Mouse (Mus musculus) liver, postnatal 0 days (tissue): ENCODE measurements at regions not wholly inside any gene's neighbourhood (a gene's known extent, or its start where the extent isn't known, plus 50 kb on each side); places are given as distances from the start of the nearest gene placed in this dataset.

Experiments
- ATAC-seq: fragments of 200-750 bp; cut with Nextera tagmentation; 2 replicates; pipeline ENCODE4 v1.8.0; 2017; ENCODE audit warnings: mild to moderate bottlenecking, moderate library complexity
- DNase-seq: peaks from one replicate; pipeline ENCODE4 v3.0.0-alpha.2; 2016
- H3K27ac ChIP-seq: fragments of 300-500 bp; sonication (generic); 2 replicates; pipeline ENCODE4 v1.5.1; 2014; ENCODE audit warnings: antibody characterized with exemption, moderate library complexity, mild to moderate bottlenecking, low read depth
- H3K27me3 ChIP-seq: fragments of 300-500 bp; sonication (generic); 2 replicates; pipeline ENCODE4 v1.6.1; 2014; ENCODE audit warnings: low read length, control low read depth, mixed read lengths; ENCODE audit not compliant: insufficient read depth
- H3K36me3 ChIP-seq: fragments of 300-500 bp; sonication (generic); replicated peaks from 2 replicates; pipeline ENCODE4 v1.6.1; 2014; ENCODE audit warnings: mild to moderate bottlenecking, control low read depth, low read length, moderate library complexity, mixed read lengths; ENCODE audit not compliant: insufficient read depth
- H3K4me1 ChIP-seq: fragments of 300-500 bp; sonication (generic); 2 replicates; pipeline ENCODE4 v1.6.1; 2014; ENCODE audit warnings: antibody characterized with exemption, mild to moderate bottlenecking, control low read depth; ENCODE audit not compliant: insufficient read depth
- H3K4me2 ChIP-seq: fragments of 300-500 bp; sonication (generic); 2 replicates; pipeline ENCODE4 v1.6.1; 2014; ENCODE audit warnings: low read depth, mild to moderate bottlenecking, low read length, moderate library complexity, mixed read lengths
- H3K4me3 ChIP-seq: fragments of 300-500 bp; sonication (generic); 2 replicates; pipeline ENCODE4 v1.5.1; 2014; ENCODE audit warnings: low read depth, low read length
- H3K9ac ChIP-seq: fragments of 300-500 bp; sonication (generic); replicated peaks from 2 replicates; pipeline ENCODE4 v1.6.1; 2014; ENCODE audit warnings: mild to moderate bottlenecking, moderate library complexity
- H3K9me3 ChIP-seq: fragments of 300-500 bp; sonication (generic); 2 replicates; pipeline ENCODE4 v1.6.1; 2016; ENCODE audit warnings: mild to moderate bottlenecking, control low read depth, low read length, mixed read lengths
- CTCF ChIP-seq: sonication (generic); IDR thresholded peaks from 2 replicates; pipeline ENCODE4 v1.5.1; 2016; ENCODE audit warnings: antibody characterized with exemption, low read depth
- EP300 ChIP-seq: IDR thresholded peaks from 2 replicates; pipeline ENCODE4 v1.6.1; 2016; ENCODE audit warnings: antibody characterized with exemption, low read depth, mild to moderate bottlenecking
- WGBS: fragments of 180-500 bp; shearing (Covaris S2); extraction: QIAGEN DNeasy Blood & Tissue Kit; methylation state at CpG from one replicate; pipeline ENCODE4 v1.1.7; 2014; ENCODE audit not compliant: insufficient replicate concordance; 5-methylcytosine and 5-hydroxymethylcytosine counted together

DNA sequence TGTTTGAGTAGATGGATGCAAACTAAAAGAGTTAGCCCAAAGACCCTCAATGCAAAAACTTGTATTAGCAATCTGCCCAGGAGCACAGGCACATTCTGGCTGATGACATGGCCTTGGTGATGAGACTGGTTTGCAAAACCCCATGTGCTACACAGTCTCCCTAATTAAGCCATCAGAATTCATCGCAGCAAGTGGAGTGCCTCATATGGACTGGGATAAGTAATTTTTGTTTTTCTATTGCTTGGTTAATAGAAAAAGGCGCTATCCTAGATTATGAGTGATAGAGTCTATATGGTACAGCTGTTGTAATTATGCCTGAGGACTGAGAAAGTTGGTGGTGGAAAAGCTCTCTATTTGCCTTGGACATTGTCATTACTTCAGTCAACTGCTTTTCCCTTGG, 155.2 kb upstream of the Robo1 start:
- no peak overlapping the region for H3K27ac ChIP-seq
- WGBS: 84% methylated on average over 2 of the region's 2 CpGs
- no peaks in the 10 kb centered on the region for H3K36me3 ChIP-seq
- no peaks in the 10 kb centered on the region; the same call in 1 of the 2 replicates for H3K9me3 ChIP-seq
- H3K4me2 ChIP-seq: no peak overlapping the region
- no peaks in the 10 kb centered on the region for H3K4me1 ChIP-seq
- DNase-seq: no peak
- ATAC-seq: no peak
- no peak overlapping the region for H3K4me3 ChIP-seq
- no peak for TF ChIP-seq EP300
- H3K9ac ChIP-seq: no peak overlapping the region
- H3K27me3 ChIP-seq: no peaks in the 10 kb centered on the region

DNA sequence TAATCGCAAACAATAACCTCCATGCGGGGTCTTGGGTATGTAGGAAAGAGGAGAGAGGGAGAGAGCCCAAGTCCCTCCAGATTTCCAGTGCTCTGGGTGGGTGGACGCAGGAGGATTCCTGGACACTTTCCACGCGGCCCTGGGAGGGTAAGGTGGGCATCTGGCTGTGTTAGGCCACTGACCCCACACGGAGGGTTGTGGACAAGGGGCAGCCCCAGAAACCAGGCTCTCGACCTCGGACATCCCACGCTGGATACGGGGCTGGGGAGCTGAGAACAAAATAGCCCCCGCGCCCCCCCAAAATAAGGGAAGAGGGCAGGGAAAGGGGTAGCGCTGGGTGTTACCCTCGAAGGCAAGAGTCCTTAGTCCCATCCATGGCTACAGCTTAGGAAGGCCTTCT, 150.2 kb upstream of the Robo1 start:
- Histone ChIP-seq H3K9ac (no peak overlapping the region), H3K4me2 (no peak overlapping the region), H3K4me3 (no peak overlapping the region), H3K9me3 (no peaks in the 10 kb centered on the region; the same call in 1 of the 2 replicates), H3K4me1 (no peaks in the 10 kb centered on the region), H3K36me3 (no peaks in the 10 kb centered on the region), H3K27ac (no peak overlapping the region), H3K27me3 (no peaks in the 10 kb centered on the region)
- DNase-seq: no peak
- no peak for ATAC-seq
- 76% methylated on average over 14 of the region's 14 CpGs for WGBS
- TF ChIP-seq CTCF (no peak), EP300 (no peak)

DNA sequence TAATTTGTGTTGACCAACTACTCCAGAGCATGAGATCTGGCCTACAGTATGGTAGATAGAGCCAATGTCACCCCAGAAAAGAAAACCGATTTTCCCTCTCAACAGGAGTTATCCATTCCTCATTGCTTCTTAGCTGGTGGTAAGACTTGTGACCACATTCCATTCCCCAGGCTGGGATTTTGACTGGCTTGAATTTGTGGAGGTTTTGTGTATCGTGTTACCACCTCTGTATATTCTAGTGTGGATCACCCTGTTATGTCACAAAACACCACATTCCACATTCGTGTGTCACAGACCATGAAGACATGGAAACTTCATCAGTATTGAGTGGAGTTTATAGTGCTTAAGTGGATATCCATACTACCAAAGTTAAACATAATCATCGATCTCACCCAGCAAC, 148.7 kb upstream of the Robo1 start:
- TF ChIP-seq EP300 (no peak), CTCF (no peak)
- Histone ChIP-seq H3K4me3 (no peak overlapping the region), H3K9ac (no peak overlapping the region), H3K4me1 (no peaks in the 10 kb centered on the region), H3K4me2 (no peak overlapping the region), H3K9me3 (no peaks in the 10 kb centered on the region; the same call in 1 of the 2 replicates), H3K27ac (no peak overlapping the region), H3K36me3 (no peaks in the 10 kb centered on the region), H3K27me3 (no peaks in the 10 kb centered on the region)
- ATAC-seq (no peak), DNase-seq (no peak)
- WGBS: 75% methylated on average over 4 of the region's 4 CpGs

DNA sequence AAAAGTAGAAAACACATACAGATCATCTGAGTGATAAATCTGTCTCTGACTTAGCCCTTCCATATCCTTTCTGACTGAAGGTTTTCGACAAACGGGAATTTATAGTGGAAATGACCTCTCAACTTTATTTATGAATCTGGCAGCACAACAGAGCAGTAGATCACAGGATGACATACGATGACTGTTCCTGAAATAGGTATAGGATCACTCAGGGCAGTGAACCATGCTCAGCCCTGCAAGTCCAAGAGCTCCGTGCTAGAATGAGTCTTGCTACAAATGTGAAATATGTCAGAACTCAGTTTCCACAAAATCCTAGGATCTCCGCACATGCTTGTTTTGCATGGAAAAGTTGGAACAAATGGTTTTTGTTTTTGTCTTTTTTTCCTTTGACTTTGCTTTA, 132.4 kb upstream of the Robo1 start:
- TF ChIP-seq EP300 (no peak), CTCF (no peak)
- Histone ChIP-seq H3K9ac (no peak overlapping the region), H3K4me2 (no peak overlapping the region), H3K36me3 (no peaks in the 10 kb centered on the region), H3K4me3 (no peak overlapping the region), H3K27ac (no peak overlapping the region), H3K4me1 (no peaks in the 10 kb centered on the region), H3K9me3 (no peaks in the 10 kb centered on the region), H3K27me3 (no peaks in the 10 kb centered on the region)
- 67% methylated on average over 5 of the region's 5 CpGs for WGBS
- ATAC-seq: no peak
- no peak for DNase-seq

DNA sequence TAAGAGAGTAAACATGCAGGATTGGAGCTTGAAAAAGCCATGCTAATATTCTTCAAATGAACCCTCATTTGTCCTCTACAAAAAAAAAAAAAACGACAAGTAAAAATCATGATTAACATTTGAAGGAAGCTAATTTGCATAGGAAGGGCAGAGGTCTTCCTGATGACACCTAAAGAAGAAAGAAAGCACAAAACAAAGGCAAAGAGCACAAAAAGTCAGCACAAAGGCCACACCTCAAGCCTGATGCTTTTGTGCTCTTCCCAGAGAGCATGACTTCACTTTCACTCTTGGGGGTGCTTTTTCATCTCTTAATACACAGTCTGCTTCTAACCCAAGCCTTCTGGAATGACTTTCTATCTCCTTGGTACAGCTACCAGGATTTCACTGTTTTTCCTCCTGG, 113.8 kb upstream of the Robo1 start:
- no peak overlapping the region for H3K9ac ChIP-seq
- no peaks in the 10 kb centered on the region for H3K4me1 ChIP-seq
- ATAC-seq (no peak), DNase-seq (no peak)
- 14% methylated on average over 1 of the region's 1 CpGs for WGBS
- no peaks in the 10 kb centered on the region for H3K36me3 ChIP-seq
- no peak overlapping the region for H3K4me3 ChIP-seq
- H3K9me3 ChIP-seq: no peaks in the 10 kb centered on the region
- TF ChIP-seq EP300 (no peak), CTCF (no peak)
- no peak overlapping the region for H3K4me2 ChIP-seq
- no peak overlapping the region for H3K27ac ChIP-seq
- no peaks in the 10 kb centered on the region for H3K27me3 ChIP-seq

DNA sequence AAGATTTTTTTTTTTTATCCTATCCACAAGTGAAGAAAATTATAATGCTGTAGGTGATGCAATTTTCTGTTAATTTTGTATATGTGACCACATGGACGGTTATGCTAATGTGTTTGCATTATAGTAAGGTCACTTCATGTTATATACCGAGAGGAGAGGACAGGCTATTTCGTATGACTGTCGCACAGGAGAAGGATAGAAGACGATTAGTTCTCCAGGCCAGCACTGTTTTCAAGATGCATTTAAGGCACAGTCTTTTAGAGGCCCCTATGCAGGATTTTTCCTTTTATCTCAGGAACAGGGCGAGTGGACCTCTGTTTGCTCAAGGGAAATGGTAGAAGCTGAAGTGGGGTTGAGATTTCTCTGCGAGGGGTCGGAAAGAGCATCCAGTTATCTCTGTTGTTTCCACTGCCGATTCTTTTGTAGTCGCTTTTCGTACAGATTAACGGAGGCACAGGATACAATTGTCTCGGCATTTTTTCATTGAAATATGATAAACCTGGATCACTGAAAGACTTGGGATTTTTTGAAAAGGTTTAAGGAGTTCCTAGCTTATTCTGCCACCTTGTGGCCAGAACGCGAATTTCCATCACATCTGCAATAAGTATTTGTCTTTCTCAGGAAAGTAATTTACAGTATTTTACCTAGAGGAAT, 92.6 kb upstream of the Robo1 start:
- no peaks in the 10 kb centered on the region for H3K4me1 ChIP-seq
- H3K4me3 ChIP-seq: no peak overlapping the region
- TF ChIP-seq EP300: no peak
- peak; percentile 52 for TF ChIP-seq CTCF
- no peaks in the 10 kb centered on the region for H3K9me3 ChIP-seq
- no peak for ATAC-seq
- 46% methylated on average over 15 of the region's 15 CpGs for WGBS
- DNase-seq: peak; percentile 25
- no peak overlapping the region for H3K4me2 ChIP-seq
- H3K36me3 ChIP-seq: no peaks in the 10 kb centered on the region
- no peaks in the 10 kb centered on the region for H3K27me3 ChIP-seq
- H3K27ac ChIP-seq: no peak overlapping the region
- H3K9ac ChIP-seq: no peak overlapping the region

DNA sequence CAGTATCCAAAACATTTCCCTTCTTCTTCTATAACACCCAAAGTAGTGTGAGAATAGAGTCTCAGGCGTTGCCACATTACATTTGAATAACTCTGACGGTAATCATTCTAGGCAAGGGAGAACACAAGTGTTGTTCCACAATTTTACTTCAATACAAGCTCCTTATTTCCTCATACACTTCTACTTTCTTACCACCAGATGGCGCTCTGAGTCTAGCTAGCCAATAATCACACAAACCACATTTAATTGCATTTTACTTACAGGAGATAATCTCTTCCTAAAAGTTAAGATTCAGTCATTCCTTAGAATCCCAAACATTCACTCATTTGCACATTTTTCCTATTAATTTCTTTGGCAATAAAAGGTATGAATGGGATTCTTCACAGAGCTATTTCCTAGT, 90.1 kb upstream of the Robo1 start:
- Histone ChIP-seq H3K4me2 (no peak overlapping the region), H3K4me3 (no peak overlapping the region), H3K9ac (no peak overlapping the region), H3K27me3 (no peaks in the 10 kb centered on the region), H3K36me3 (no peaks in the 10 kb centered on the region), H3K27ac (no peak overlapping the region), H3K9me3 (no peaks in the 10 kb centered on the region), H3K4me1 (no peaks in the 10 kb centered on the region)
- TF ChIP-seq EP300 (no peak), CTCF (peak; percentile 78)
- no peak for ATAC-seq
- 5% methylated on average over 3 of the region's 3 CpGs for WGBS
- DNase-seq: no peak
